Mouse (Mus musculus) G1E (cell line): ENCODE data around the gene Steap3.

Source experiments
- CTCF ChIP-seq: IDR thresholded peaks from 2 replicates; pipeline ENCODE4 v1.5.1; 2012; ENCODE audit warnings: low read depth, low read length, inconsistent platforms, mixed read lengths
- GATA1 ChIP-seq: IDR thresholded peaks from 2 replicates; pipeline ENCODE4 v1.6.1; 2012; ENCODE audit warnings: borderline replicate concordance, low read length, inconsistent platforms, mixed read lengths
- TAL1 ChIP-seq: conservative IDR thresholded peaks from 2 replicates; pipeline ENCODE4 v1.6.1; 2012; ENCODE audit warnings: low read depth, low read length, inconsistent platforms, mixed read lengths

- TF ChIP-seq CTCF (no peak), TAL1 (no peak), GATA1 (no peak)
Observed at GRCm38 (mm10) chr1:120267631-120268030, 4.9 kb downstream of the Steap3 start.
